Mouse (Mus musculus): ENCODE results near the gene Lamtor3. TPM values are rescaled to one million over a fixed set of nuclear protein-coding genes. Genes with fewer than 3 reads are reported as not detected.

The Lamtor3 gene
- polyA plus RNA-seq, 1 experiment from 2014 or later: 111 TPM

GRCm38 (mm10) chr3:137952225-137952913, 34.1 kb downstream of the Lamtor3 start:
- H3K4me2 ChIP-seq (replicated peaks; ENCODE audit: low read depth, low read length): no peak overlapping the region
- peak overlapping the region; percentile 7 for H3K27ac ChIP-seq (ENCODE audit: low read depth, low read length)
- no peak overlapping the region for H3K4me3 ChIP-seq (ENCODE audit: low read length)
- peaks cover 13% of the 10 kb centered on the region for H3K4me1 ChIP-seq (ENCODE audit: control insufficient read depth, insufficient read depth, low read length)
- no peaks in the 10 kb centered on the region for H3K27me3 ChIP-seq (ENCODE audit: control insufficient read depth, insufficient read depth, low read length)
- H3K9ac ChIP-seq (ENCODE audit: low read depth, low read length): no peak overlapping the region
- ATAC-seq (ENCODE audit: low FRiP score, low TSS enrichment): peak; percentile 71; the same call in 1 of the 2 replicates
- H3K36me3 ChIP-seq (ENCODE audit: control insufficient read depth, insufficient read depth, low read length): no peaks in the 10 kb centered on the region
- H3K9me3 ChIP-seq (ENCODE audit: control insufficient read depth, low read length): no peaks in the 10 kb centered on the region
- WGBS: 61% methylated on average over 4 of the region's 4 CpGs

GRCm38 (mm10) chr3:137952914-137953880, 34.9 kb downstream of the Lamtor3 start:
- H3K4me3 ChIP-seq (ENCODE audit: low read length): no peak overlapping the region
- no peaks in the 10 kb centered on the region for H3K9me3 ChIP-seq (ENCODE audit: control insufficient read depth, low read length)
- H3K27me3 ChIP-seq (ENCODE audit: control insufficient read depth, insufficient read depth, low read length): no peaks in the 10 kb centered on the region
- H3K4me2 ChIP-seq (replicated peaks; ENCODE audit: low read depth, low read length): no peak overlapping the region
- H3K4me1 ChIP-seq (ENCODE audit: control insufficient read depth, insufficient read depth, low read length): peaks cover 13% of the 10 kb centered on the region
- H3K9ac ChIP-seq (ENCODE audit: low read depth, low read length): no peak overlapping the region
- no peak for ATAC-seq (ENCODE audit: low FRiP score, low TSS enrichment)
- H3K36me3 ChIP-seq (ENCODE audit: control insufficient read depth, insufficient read depth, low read length): no peaks in the 10 kb centered on the region
- 69% methylated on average over 14 of the region's 14 CpGs for WGBS
- H3K27ac ChIP-seq (ENCODE audit: low read depth, low read length): no peak overlapping the region

- H3K36me3 ChIP-seq (ENCODE audit: control insufficient read depth, insufficient read depth, low read length): no peaks in the 10 kb centered on the region
- WGBS: 72% methylated on average over 23 of the region's 23 CpGs
Measured at GRCm38 (mm10) chr3:137954256-137954916, 36.1 kb downstream of the Lamtor3 start.

GRCm38 (mm10) chr3:137955560-137956081, 37.3 kb downstream of the Lamtor3 start:
- 15% methylated on average over 16 of the region's 16 CpGs for WGBS
- Histone ChIP-seq H3K4me1 (ENCODE audit: control insufficient read depth, insufficient read depth, low read length) (peaks cover 13% of the 10 kb centered on the region), H3K9ac (ENCODE audit: low read depth, low read length) (no peak overlapping the region), H3K27me3 (ENCODE audit: control insufficient read depth, insufficient read depth, low read length) (no peaks in the 10 kb centered on the region), H3K27ac (ENCODE audit: low read depth, low read length) (no peak overlapping the region), H3K4me3 (ENCODE audit: low read length) (peak overlapping the region; percentile 5; the same call in 1 of the 2 replicates), H3K36me3 (ENCODE audit: control insufficient read depth, insufficient read depth, low read length) (no peaks in the 10 kb centered on the region), H3K9me3 (ENCODE audit: control insufficient read depth, low read length) (no peaks in the 10 kb centered on the region), H3K4me2 (replicated peaks; ENCODE audit: low read depth, low read length) (peak overlapping the region; percentile 31)
- ATAC-seq (ENCODE audit: low FRiP score, low TSS enrichment): peak; percentile 38; the same call in 1 of the 2 replicates

More at GRCm38 (mm10) chr3:137954256-137954916, 36.1 kb downstream of the Lamtor3 start:
- H3K9ac ChIP-seq (ENCODE audit: low read depth, low read length): no peak overlapping the region
- no peak overlapping the region for H3K4me2 ChIP-seq (replicated peaks; ENCODE audit: low read depth, low read length)
- H3K27me3 ChIP-seq (ENCODE audit: control insufficient read depth, insufficient read depth, low read length): no peaks in the 10 kb centered on the region
- no peak for ATAC-seq (ENCODE audit: low FRiP score, low TSS enrichment)
- no peak overlapping the region for H3K27ac ChIP-seq (ENCODE audit: low read depth, low read length)
- peaks cover 13% of the 10 kb centered on the region for H3K4me1 ChIP-seq (ENCODE audit: control insufficient read depth, insufficient read depth, low read length)
- H3K9me3 ChIP-seq (ENCODE audit: control insufficient read depth, low read length): no peaks in the 10 kb centered on the region
- H3K4me3 ChIP-seq (ENCODE audit: low read length): no peak overlapping the region

GRCm38 (mm10) chr3:137957864-137958263, 39.6 kb downstream of the Lamtor3 start:
- H3K27me3 ChIP-seq (ENCODE audit: control insufficient read depth, insufficient read depth, low read length): no peaks in the 10 kb centered on the region
- H3K9ac ChIP-seq (ENCODE audit: low read depth, low read length): no peak overlapping the region
- H3K4me2 ChIP-seq (replicated peaks; ENCODE audit: low read depth, low read length): no peak overlapping the region
- WGBS: 94% methylated on average over 9 of the region's 9 CpGs
- no peak overlapping the region for H3K27ac ChIP-seq (ENCODE audit: low read depth, low read length)
- H3K36me3 ChIP-seq (ENCODE audit: control insufficient read depth, insufficient read depth, low read length): no peaks in the 10 kb centered on the region
- H3K4me3 ChIP-seq (ENCODE audit: low read length): no peak overlapping the region
- H3K4me1 ChIP-seq (ENCODE audit: control insufficient read depth, insufficient read depth, low read length): peaks cover 1% of the 10 kb centered on the region; the same call in 1 of the 2 replicates
- no peaks in the 10 kb centered on the region for H3K9me3 ChIP-seq (ENCODE audit: control insufficient read depth, low read length)
- no peak for ATAC-seq (ENCODE audit: low FRiP score, low TSS enrichment)

- no peak overlapping the region for H3K4me2 ChIP-seq (replicated peaks; ENCODE audit: low read depth, low read length)
- H3K27me3 ChIP-seq (ENCODE audit: control insufficient read depth, insufficient read depth, low read length): no peaks in the 10 kb centered on the region
- 95% methylated on average over 4 of the region's 4 CpGs for WGBS
- no peaks in the 10 kb centered on the region for H3K4me1 ChIP-seq (ENCODE audit: control insufficient read depth, insufficient read depth, low read length)
- no peak overlapping the region for H3K4me3 ChIP-seq (ENCODE audit: low read length)
- H3K9me3 ChIP-seq (ENCODE audit: control insufficient read depth, low read length): no peaks in the 10 kb centered on the region
- H3K27ac ChIP-seq (ENCODE audit: low read depth, low read length): no peak overlapping the region
- ATAC-seq (ENCODE audit: low FRiP score, low TSS enrichment): no peak
- H3K9ac ChIP-seq (ENCODE audit: low read depth, low read length): no peak overlapping the region
- H3K36me3 ChIP-seq (ENCODE audit: control insufficient read depth, insufficient read depth, low read length): no peaks in the 10 kb centered on the region
Measured at GRCm38 (mm10) chr3:137958352-137958751, 40.0 kb downstream of the Lamtor3 start.

- no peak overlapping the region for H3K4me3 ChIP-seq (ENCODE audit: low read length)
- no peak overlapping the region for H3K27ac ChIP-seq (ENCODE audit: low read depth, low read length)
- H3K4me2 ChIP-seq (replicated peaks; ENCODE audit: low read depth, low read length): no peak overlapping the region
- no peak for ATAC-seq (ENCODE audit: low FRiP score, low TSS enrichment)
- 84% methylated on average over 4 of the region's 4 CpGs for WGBS
- no peaks in the 10 kb centered on the region for H3K36me3 ChIP-seq (ENCODE audit: control insufficient read depth, insufficient read depth, low read length)
- H3K9ac ChIP-seq (ENCODE audit: low read depth, low read length): no peak overlapping the region
- H3K4me1 ChIP-seq (ENCODE audit: control insufficient read depth, insufficient read depth, low read length): no peaks in the 10 kb centered on the region
- H3K27me3 ChIP-seq (ENCODE audit: control insufficient read depth, insufficient read depth, low read length): no peaks in the 10 kb centered on the region
- H3K9me3 ChIP-seq (ENCODE audit: control insufficient read depth, low read length): no peaks in the 10 kb centered on the region
Measured at GRCm38 (mm10) chr3:137959456-137959855, 41.1 kb downstream of the Lamtor3 start.

GRCm38 (mm10) chr3:137961736-137962385, 43.6 kb downstream of the Lamtor3 start:
- Histone ChIP-seq H3K27me3 (ENCODE audit: control insufficient read depth, insufficient read depth, low read length) (no peaks in the 10 kb centered on the region), H3K36me3 (ENCODE audit: control insufficient read depth, insufficient read depth, low read length) (no peaks in the 10 kb centered on the region), H3K4me1 (ENCODE audit: control insufficient read depth, insufficient read depth, low read length) (no peaks in the 10 kb centered on the region), H3K9me3 (ENCODE audit: control insufficient read depth, low read length) (no peaks in the 10 kb centered on the region), H3K9ac (ENCODE audit: low read depth, low read length) (no peak overlapping the region), H3K4me3 (ENCODE audit: low read length) (no peak overlapping the region), H3K4me2 (replicated peaks; ENCODE audit: low read depth, low read length) (no peak overlapping the region), H3K27ac (ENCODE audit: low read depth, low read length) (no peak overlapping the region)
- ATAC-seq (ENCODE audit: low FRiP score, low TSS enrichment): no peak
- 68% methylated on average over 8 of the region's 8 CpGs for WGBS

Measured in kidney, embryonic 14.5 days (tissue).